Mouse (Mus musculus) embryonic facial prominence, embryonic 12.5 days (tissue): ENCODE measurements around the gene Lama5. TPM values are rescaled to one million over a fixed set of nuclear protein-coding genes. Genes with fewer than 3 reads are reported as not detected.

Experiments used
- ATAC-seq: fragments of 200-750 bp; cut with Nextera tagmentation; 2 replicates; pipeline ENCODE4 v1.8.0; 2017; ENCODE audit not compliant: insufficient number of reproducible peaks, insufficient read depth, low FRiP score, low TSS enrichment
- H3K27ac ChIP-seq: fragments of 300-500 bp; sonication (generic); 2 replicates; pipeline ENCODE4 v1.5.1; 2016; ENCODE audit warnings: mild to moderate bottlenecking
- H3K27me3 ChIP-seq: fragments of 300-500 bp; sonication (generic); 2 replicates; pipeline ENCODE4 v1.6.1; 2016; ENCODE audit warnings: mild to moderate bottlenecking, moderate library complexity
- H3K36me3 ChIP-seq: fragments of 300-500 bp; sonication (generic); 2 replicates; pipeline ENCODE4 v1.6.1; 2016; ENCODE audit warnings: mild to moderate bottlenecking
- H3K4me1 ChIP-seq: fragments of 300-500 bp; sonication (generic); 2 replicates; pipeline ENCODE4 v1.6.1; 2016
- H3K4me2 ChIP-seq: fragments of 300-500 bp; sonication (generic); replicated peaks from 2 replicates; pipeline ENCODE4 v1.6.1; 2016; ENCODE audit warnings: mild to moderate bottlenecking, moderate library complexity
- H3K4me3 ChIP-seq: fragments of 300-500 bp; sonication (generic); 2 replicates; pipeline ENCODE4 v1.5.1; 2016; ENCODE audit warnings: mild to moderate bottlenecking
- H3K9ac ChIP-seq: fragments of 300-500 bp; sonication (generic); 2 replicates; pipeline ENCODE4 v1.6.1; 2016; ENCODE audit warnings: mild to moderate bottlenecking, moderate library complexity
- H3K9me3 ChIP-seq: fragments of 300-500 bp; sonication (generic); 2 replicates; pipeline ENCODE4 v1.6.1; 2016; ENCODE audit warnings: mild to moderate bottlenecking, moderate library complexity
- WGBS: fragments of 180-500 bp; shearing (Covaris S2); methylation state at CpG from one replicate; pipeline ENCODE4 v1.1.7; 2016; 5-methylcytosine and 5-hydroxymethylcytosine counted together
- polyA plus RNA-seq: library from polyadenylated mRNA; unstranded; fragments of >200 nt; fragmentation: Nextera tagmentation; extraction: Ambion mirVana; gene quantifications from 2 replicates; pipeline ENCODE4 v1.2.1, GENCODE M21; 2016

Gene Lama5
- polyA plus RNA-seq, 1 experiment from 2014 or later, result 14.2 TPM

- Histone ChIP-seq H3K27ac (no peak overlapping the region), H3K27me3 (no peaks in the 10 kb centered on the region), H3K4me3 (no peak overlapping the region), H3K4me1 (peaks cover 14% of the 10 kb centered on the region), H3K9me3 (no peaks in the 10 kb centered on the region), H3K9ac (no peak overlapping the region), H3K36me3 (no peaks in the 10 kb centered on the region), H3K4me2 (no peak overlapping the region)
- no peak for ATAC-seq
- WGBS, result 86% methylated on average over 7 of the region's 7 CpGs
Observed at GRCm38 (mm10) chr2:180233101-180233904, 7.6 kb upstream of the Lama5 start.

- no peak for ATAC-seq
- Histone ChIP-seq H3K27me3 (peaks cover 16% of the 10 kb centered on the region), H3K27ac (no peak overlapping the region), H3K9ac (no peak overlapping the region), H3K4me1 (peaks cover 33% of the 10 kb centered on the region), H3K4me2 (no peak overlapping the region), H3K36me3 (no peaks in the 10 kb centered on the region), H3K4me3 (no peak overlapping the region), H3K9me3 (no peaks in the 10 kb centered on the region)
- WGBS, result 51% methylated on average over 4 of the region's 4 CpGs
Observed at GRCm38 (mm10) chr2:180230482-180230881, 4.8 kb upstream of the Lama5 start.

DNA sequence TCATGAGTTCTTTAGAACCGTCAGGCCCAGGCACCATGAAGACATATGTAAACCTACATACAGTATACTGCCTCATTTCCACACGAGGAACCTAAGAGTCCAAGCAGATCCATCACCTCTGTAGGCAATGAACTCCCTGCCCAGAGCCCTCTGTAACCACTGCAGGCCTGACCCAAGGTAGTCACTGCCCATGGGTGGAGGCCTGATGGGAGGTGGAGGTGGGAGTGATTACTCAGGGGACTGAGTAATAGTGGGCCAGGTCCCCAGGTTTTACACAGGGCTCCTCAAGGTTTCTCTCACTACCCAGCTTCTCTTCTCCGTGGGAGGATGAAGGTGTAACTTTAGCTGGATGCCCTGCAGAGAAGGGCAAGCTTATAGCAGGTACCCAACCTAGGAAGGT lies 3.5 kb upstream of the Lama5 start:
- no peak overlapping the region for H3K4me3 ChIP-seq
- H3K27me3 ChIP-seq, result peaks cover 29% of the 10 kb centered on the region
- H3K4me1 ChIP-seq, result peaks cover 32% of the 10 kb centered on the region
- H3K9me3 ChIP-seq, result no peaks in the 10 kb centered on the region
- no peak for ATAC-seq
- 74% methylated on average over 3 of the region's 3 CpGs for WGBS
- no peak overlapping the region for H3K4me2 ChIP-seq
- no peaks in the 10 kb centered on the region for H3K36me3 ChIP-seq
- no peak overlapping the region for H3K9ac ChIP-seq
- no peak overlapping the region for H3K27ac ChIP-seq

- 70% methylated on average over 7 of the region's 7 CpGs for WGBS
- no peaks in the 10 kb centered on the region for H3K9me3 ChIP-seq
- peaks cover 32% of the 10 kb centered on the region for H3K4me1 ChIP-seq
- H3K9ac ChIP-seq, result no peak overlapping the region
- H3K4me3 ChIP-seq, result no peak overlapping the region
- no peaks in the 10 kb centered on the region for H3K36me3 ChIP-seq
- no peak for ATAC-seq
- no peak overlapping the region for H3K27ac ChIP-seq
- H3K4me2 ChIP-seq, result no peak overlapping the region
- peaks cover 35% of the 10 kb centered on the region for H3K27me3 ChIP-seq
Observed at GRCm38 (mm10) chr2:180228592-180228991, 2.9 kb upstream of the Lama5 start.

GRCm38 (mm10) chr2:180228060-180228458 lies 2.4 kb upstream of the Lama5 start:
- H3K4me2 ChIP-seq, result peak overlapping the region; percentile 41
- peaks cover 32% of the 10 kb centered on the region for H3K4me1 ChIP-seq
- no peaks in the 10 kb centered on the region for H3K36me3 ChIP-seq
- H3K4me3 ChIP-seq, result no peak overlapping the region
- ATAC-seq, result no peak
- H3K9me3 ChIP-seq, result no peaks in the 10 kb centered on the region
- WGBS, result 49% methylated on average over 6 of the region's 6 CpGs
- no peak overlapping the region for H3K9ac ChIP-seq
- H3K27me3 ChIP-seq, result peaks cover 40% of the 10 kb centered on the region
- H3K27ac ChIP-seq, result no peak overlapping the region

DNA sequence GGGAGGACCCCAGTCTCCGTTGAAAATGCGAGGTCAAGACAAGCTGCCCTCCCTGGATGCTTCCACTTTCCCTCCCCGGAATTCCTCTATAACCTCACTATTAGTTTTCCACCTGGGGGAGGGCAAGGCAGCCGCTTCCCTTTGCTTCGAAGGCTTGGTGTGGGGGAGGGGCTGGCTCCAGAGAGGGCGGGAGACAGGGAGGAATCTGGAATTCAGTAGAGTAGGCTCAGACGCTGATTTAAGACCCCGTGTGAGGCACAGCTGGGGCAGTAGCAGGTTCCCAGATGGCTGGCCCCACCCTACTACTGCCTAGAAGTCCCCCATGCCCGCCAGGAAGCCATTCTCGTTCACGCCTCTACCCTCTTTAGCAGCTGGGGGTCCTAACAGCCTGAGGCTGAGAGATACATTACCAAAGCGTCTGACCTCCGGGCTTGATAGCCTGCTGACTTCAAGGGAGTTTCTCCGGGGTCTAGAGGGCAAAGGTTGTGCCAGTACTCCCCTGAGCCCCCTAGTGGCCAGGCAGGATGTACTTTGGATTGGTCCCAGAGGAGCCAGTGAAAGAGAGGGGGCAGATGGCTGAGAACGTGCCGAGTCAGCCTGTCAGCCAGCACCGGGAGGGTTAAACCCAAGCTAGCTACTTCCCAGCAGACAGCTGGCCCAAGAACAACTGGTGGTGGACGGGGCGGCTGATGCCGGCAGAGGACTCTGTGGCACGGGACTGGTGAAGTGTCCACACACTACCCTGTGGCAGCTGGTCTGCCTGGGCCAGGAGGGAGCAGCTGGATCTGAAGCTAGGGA lies 1.8 kb upstream of the Lama5 start:
- H3K4me3 ChIP-seq, result peak overlapping the region; percentile 14
- H3K27me3 ChIP-seq, result peaks cover 43% of the 10 kb centered on the region
- H3K27ac ChIP-seq, result peak overlapping the region; percentile 50; the same call in 1 of the 2 replicates
- under 1% methylated on average over 21 of the region's 21 CpGs for WGBS
- H3K4me1 ChIP-seq, result peaks cover 34% of the 10 kb centered on the region
- ATAC-seq, result peak; percentile 25; the same call in 1 of the 2 replicates
- H3K36me3 ChIP-seq, result no peaks in the 10 kb centered on the region
- H3K4me2 ChIP-seq, result peak overlapping the region; percentile 41
- H3K9ac ChIP-seq, result peak overlapping the region; percentile 33
- H3K9me3 ChIP-seq, result no peaks in the 10 kb centered on the region

- ATAC-seq, result no peak
- WGBS, result 0% methylated on average over 55 of the region's 55 CpGs
- Histone ChIP-seq H3K9ac (peak overlapping the region; percentile 56), H3K4me2 (peak overlapping the region; percentile 99), H3K36me3 (no peaks in the 10 kb centered on the region), H3K9me3 (no peaks in the 10 kb centered on the region), H3K4me1 (peaks cover 40% of the 10 kb centered on the region), H3K4me3 (peak overlapping the region; percentile 58), H3K27me3 (peaks cover 43% of the 10 kb centered on the region), H3K27ac (peak overlapping the region; percentile 60; the same call in 1 of the 2 replicates)
Observed at GRCm38 (mm10) chr2:180225044-180225761, 456 bp downstream of the Lama5 start.

- peak overlapping the region; percentile 58 for H3K4me3 ChIP-seq
- H3K9me3 ChIP-seq, result no peaks in the 10 kb centered on the region
- 0 out of 2 replicates have a peak overlapping the region, but pooled peaks have one; percentile 60 for H3K27ac ChIP-seq
- 2% methylated on average over 13 of the region's 13 CpGs for WGBS
- peaks cover 40% of the 10 kb centered on the region for H3K4me1 ChIP-seq
- peak overlapping the region; percentile 56; the same call in 1 of the 2 replicates for H3K9ac ChIP-seq
- H3K27me3 ChIP-seq, result peaks cover 43% of the 10 kb centered on the region
- H3K4me2 ChIP-seq, result peak overlapping the region; percentile 99
- no peaks in the 10 kb centered on the region; the same call in 1 of the 2 replicates for H3K36me3 ChIP-seq
- no peak for ATAC-seq
Observed at GRCm38 (mm10) chr2:180224647-180225043, 1.0 kb downstream of the Lama5 start.

- H3K36me3 ChIP-seq, result no peaks in the 10 kb centered on the region; the same call in 1 of the 2 replicates
- ATAC-seq, result no peak
- peaks cover 43% of the 10 kb centered on the region for H3K27me3 ChIP-seq
- H3K4me1 ChIP-seq, result peaks cover 34% of the 10 kb centered on the region
- no peak overlapping the region for H3K9ac ChIP-seq
- WGBS, result 16% methylated on average over 6 of the region's 6 CpGs
- H3K9me3 ChIP-seq, result no peaks in the 10 kb centered on the region
- H3K4me2 ChIP-seq, result no peak overlapping the region
- no peak overlapping the region for H3K4me3 ChIP-seq
- no peak overlapping the region for H3K27ac ChIP-seq
Observed at GRCm38 (mm10) chr2:180222250-180222649, 3.4 kb downstream of the Lama5 start.

DNA sequence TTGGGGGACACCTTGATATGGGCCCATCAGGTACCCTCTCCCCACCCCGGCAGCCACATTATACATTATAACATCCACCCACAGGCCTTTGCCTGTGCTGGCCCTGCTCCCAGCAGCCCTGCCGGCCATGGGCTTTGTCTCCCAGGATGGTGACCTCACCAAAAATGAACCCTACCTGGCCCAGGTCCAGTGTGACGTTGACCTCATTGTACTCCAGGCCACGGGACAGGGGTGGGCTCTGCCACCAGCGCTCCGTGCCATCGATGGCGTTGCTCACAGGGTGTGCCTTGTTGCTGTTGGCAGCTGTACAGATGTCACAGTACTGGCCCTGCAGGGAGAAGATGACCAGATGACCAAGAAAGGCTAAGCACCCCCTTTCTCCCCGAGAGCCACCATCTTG lies 4.6 kb downstream of the Lama5 start:
- WGBS, result 93% methylated on average over 9 of the region's 9 CpGs
- Histone ChIP-seq H3K4me2 (no peak overlapping the region), H3K27me3 (peaks cover 33% of the 10 kb centered on the region), H3K9me3 (no peaks in the 10 kb centered on the region), H3K4me3 (no peak overlapping the region), H3K9ac (no peak overlapping the region), H3K36me3 (no peaks in the 10 kb centered on the region; the same call in 1 of the 2 replicates), H3K27ac (no peak overlapping the region), H3K4me1 (peaks cover 27% of the 10 kb centered on the region)
- ATAC-seq, result no peak

DNA sequence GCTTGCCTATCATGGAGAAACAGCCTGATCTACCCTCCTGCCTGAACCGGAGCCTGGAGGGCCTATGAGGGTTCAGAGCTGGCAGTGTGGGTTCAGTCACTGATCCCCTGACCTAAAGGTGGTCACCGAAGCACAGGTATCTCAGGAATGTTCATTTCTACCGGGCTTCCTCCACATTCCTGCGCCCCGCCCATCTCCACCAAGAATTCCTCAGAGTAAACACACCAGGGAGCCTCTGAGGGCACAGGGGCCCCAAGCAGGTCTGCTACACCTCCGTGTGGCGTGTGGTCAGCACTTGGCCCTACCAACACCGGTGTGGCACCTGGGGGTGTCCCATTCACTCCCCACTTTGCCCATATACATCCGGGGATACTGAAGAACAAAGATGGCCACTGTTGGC lies 5.5 kb downstream of the Lama5 start:
- Histone ChIP-seq H3K9ac (no peak overlapping the region), H3K4me3 (no peak overlapping the region), H3K4me1 (peaks cover 22% of the 10 kb centered on the region), H3K27ac (no peak overlapping the region), H3K27me3 (peaks cover 24% of the 10 kb centered on the region), H3K4me2 (no peak overlapping the region), H3K9me3 (no peaks in the 10 kb centered on the region), H3K36me3 (no peaks in the 10 kb centered on the region; the same call in 1 of the 2 replicates)
- WGBS, result 71% methylated on average over 9 of the region's 9 CpGs
- ATAC-seq, result no peak
